Mouse (Mus musculus) thymus, adult 2 months (tissue): ENCODE measurements around the gene Rpl15. TPM values are rescaled to one million over a fixed set of nuclear protein-coding genes. Genes with fewer than 3 reads are reported as not detected.
A peak's percentile ranks its signal among the peaks of the same experiment; 100 is the strongest.

Experiments used
- DNase-seq: peaks from one replicate; pipeline ENCODE4 v3.0.0; 2021
- H3K27ac ChIP-seq: fragments of 200-500 bp; 2 replicates; pipeline ENCODE4 v1.5.1; 2012; ENCODE audit warnings: low read length, control low read depth; ENCODE audit not compliant: control insufficient read depth, insufficient read depth
- H3K27me3 ChIP-seq: fragments of 200-500 bp; 2 replicates; pipeline ENCODE4 v1.6.1; 2012; ENCODE audit warnings: mild to moderate bottlenecking, low read length, moderate library complexity, mixed read lengths; ENCODE audit not compliant: control insufficient read depth, insufficient read depth
- H3K36me3 ChIP-seq: fragments of 200-500 bp; 2 replicates; pipeline ENCODE4 v1.6.1; 2012; ENCODE audit warnings: mild to moderate bottlenecking, low read length, moderate library complexity; ENCODE audit not compliant: control insufficient read depth, insufficient read depth
- H3K4me1 ChIP-seq: fragments of 200-500 bp; replicated peaks from 2 replicates; pipeline ENCODE4 v1.6.1; 2012; ENCODE audit warnings: low read length; ENCODE audit not compliant: control insufficient read depth, insufficient read depth
- H3K4me3 ChIP-seq: fragments of 200-500 bp; 2 replicates; pipeline ENCODE4 v1.5.1; 2012; ENCODE audit warnings: mild to moderate bottlenecking, low read length, control low read depth, moderate library complexity; ENCODE audit not compliant: control insufficient read depth, insufficient read depth
- CTCF ChIP-seq: fragments of 200-500 bp; IDR thresholded peaks from 2 replicates; pipeline ENCODE4 v1.5.1; 2012; ENCODE audit warnings: mild to moderate bottlenecking, control low read depth, low read length, moderate library complexity, borderline replicate concordance; ENCODE audit not compliant: control insufficient read depth, poor library complexity, insufficient read depth; ENCODE audit errors: extremely low read depth
- POLR2A ChIP-seq: fragments of 200-500 bp; IDR thresholded peaks from 2 replicates; pipeline ENCODE4 v1.6.1; 2012; ENCODE audit warnings: mild to moderate bottlenecking, low read length, control low read depth, moderate library complexity; ENCODE audit not compliant: control insufficient read depth, poor library complexity, insufficient read depth; ENCODE audit errors: extremely low read depth
- WGBS: fragments of 180-500 bp; shearing (Covaris S2); methylation state at CpG from one replicate; pipeline ENCODE4 v1.1.7; 2018; 5-methylcytosine and 5-hydroxymethylcytosine counted together
- polyA plus RNA-seq: library from polyadenylated mRNA; depleted of rRNA; stranded (reverse); fragments of >200 nt; gene quantifications from 2 replicates; pipeline ENCODE4 v1.2.3, GENCODE M21; 2012

The Rpl15 gene
- polyA plus RNA-seq, 1 experiment = 467 TPM

- H3K27me3 ChIP-seq = no peaks in the 10 kb centered on the region
- H3K4me1 ChIP-seq = peaks cover 3% of the 10 kb centered on the region
- H3K4me3 ChIP-seq = no peak overlapping the region
- no peak overlapping the region for H3K27ac ChIP-seq
- TF ChIP-seq CTCF (no peak), POLR2A (no peak)
- DNase-seq = no peak
- no peaks in the 10 kb centered on the region for H3K36me3 ChIP-seq
- WGBS = 93% methylated on average over 3 of the region's 3 CpGs
These were observed 10.0 kb downstream of the Rpl15 start for GRCm38 (mm10) chr14:18261203-18261602.

- Histone ChIP-seq H3K36me3 (no peaks in the 10 kb centered on the region), H3K4me1 (peaks cover 5% of the 10 kb centered on the region), H3K27me3 (no peaks in the 10 kb centered on the region), H3K4me3 (no peak overlapping the region), H3K27ac (no peak overlapping the region)
- no peak for TF ChIP-seq CTCF
- no peak for TF ChIP-seq POLR2A
- no peak for DNase-seq
- WGBS = 91% methylated on average over 21 of the region's 21 CpGs
These were observed 28.5 kb downstream of the Rpl15 start for GRCm38 (mm10) chr14:18242638-18243130.

- 13% methylated on average over 4 of the region's 4 CpGs for WGBS
- H3K27me3 ChIP-seq = no peaks in the 10 kb centered on the region
- no peak overlapping the region for H3K27ac ChIP-seq
- no peak overlapping the region for H3K4me3 ChIP-seq
- no peaks in the 10 kb centered on the region for H3K36me3 ChIP-seq
- DNase-seq = peak; percentile 14
- peaks cover 5% of the 10 kb centered on the region for H3K4me1 ChIP-seq
- TF ChIP-seq POLR2A = no peak
- TF ChIP-seq CTCF = no peak
These were observed 29.4 kb downstream of the Rpl15 start for GRCm38 (mm10) chr14:18241786-18242185.

- no peak for DNase-seq
- TF ChIP-seq POLR2A (no peak), CTCF (no peak)
- WGBS = 79% methylated on average over 7 of the region's 7 CpGs
- Histone ChIP-seq H3K27me3 (no peaks in the 10 kb centered on the region), H3K36me3 (no peaks in the 10 kb centered on the region), H3K4me1 (peaks cover 5% of the 10 kb centered on the region), H3K4me3 (no peak overlapping the region), H3K27ac (no peak overlapping the region)
These were observed 31.1 kb downstream of the Rpl15 start for GRCm38 (mm10) chr14:18240132-18240531.

- H3K4me3 ChIP-seq = peak within 1 kb of the TSS; percentile 91
- under 1% methylated on average over 66 of the region's 66 CpGs for WGBS
- H3K27me3 ChIP-seq = no peaks in the 10 kb centered on the region
- peak; percentile 98 for DNase-seq
- peaks cover 5% of the 10 kb centered on the region for H3K4me1 ChIP-seq
- TF ChIP-seq CTCF (no peak), POLR2A (no peak)
- no peaks in the 10 kb centered on the region for H3K36me3 ChIP-seq
- H3K27ac ChIP-seq = peak within 1 kb of the TSS; percentile 48
These were observed 32.1 kb downstream of the Rpl15 start, which contains the start of gene Nr1d2 for GRCm38 (mm10) chr14:18238750-18239731. Gene Nr1d2, minus strand, starts transcription at chr14:18239127.

GRCm38 (mm10) chr14:18238131-18238749, 33.0 kb downstream of the Rpl15 start:
- WGBS = under 1% methylated on average over 71 of the region's 71 CpGs
- DNase-seq = peak; percentile 96

More at GRCm38 (mm10) chr14:18238131-18238749, 33.0 kb downstream of the Rpl15 start:
- H3K36me3 ChIP-seq = no peaks in the 10 kb centered on the region
- peaks cover 5% of the 10 kb centered on the region for H3K4me1 ChIP-seq
- H3K27ac ChIP-seq = peak overlapping the region; percentile 48
- H3K27me3 ChIP-seq = no peaks in the 10 kb centered on the region
- peak overlapping the region; percentile 91 for H3K4me3 ChIP-seq
- TF ChIP-seq POLR2A = peak; percentile 65; the same call in 1 of the 2 replicates
- peak; percentile 24; the same call in 1 of the 2 replicates for TF ChIP-seq CTCF
